Mouse (Mus musculus) E14TG2a.4 (cell line): ENCODE results near the gene Kidins220.

Experiments
- CTCF ChIP-seq: conservative IDR thresholded peaks from 2 replicates; pipeline ENCODE4 v1.5.1; 2014; ENCODE audit warnings: low read length
- NANOG ChIP-seq: IDR thresholded peaks from 2 replicates; pipeline ENCODE4 v1.6.1; 2014; ENCODE audit warnings: borderline replicate concordance, low read length, mixed read lengths
- POU5F1 ChIP-seq: IDR thresholded peaks from 2 replicates; pipeline ENCODE4 v1.6.1; 2014; ENCODE audit warnings: low read length, borderline replicate concordance

DNA sequence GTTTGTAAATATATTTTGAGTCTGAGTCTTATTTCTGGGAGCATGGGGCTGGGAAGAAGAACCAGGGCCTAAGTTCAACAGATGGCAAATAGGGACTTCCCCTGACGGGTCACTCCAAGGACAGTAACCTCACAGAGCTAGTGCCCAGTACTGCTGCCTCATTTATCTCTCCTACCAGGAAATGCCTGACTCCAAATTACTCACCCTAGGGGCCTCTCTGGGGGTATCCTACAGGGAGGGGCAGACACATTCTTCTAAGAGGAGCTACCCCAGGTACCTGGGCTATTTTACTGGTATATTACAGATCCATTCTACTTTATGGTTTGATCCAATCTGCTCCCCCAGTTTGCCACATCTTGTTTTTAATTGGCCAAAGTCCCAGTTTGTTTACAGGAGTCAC lies 114.7 kb downstream of the Kidins220 start:
- TF ChIP-seq CTCF: no peak
- no peak for TF ChIP-seq NANOG
- TF ChIP-seq POU5F1: no peak
